Mouse (Mus musculus): ENCODE data around the gene Pknox2.

- TF ChIP-seq CTCF (IDR thresholded peaks at IDR 0.05; ENCODE audit: low read depth) (no peak), EP300 (IDR thresholded peaks at IDR 0.05; ENCODE audit: low read depth) (no peak)
Measured at GRCm38 (mm10) chr9:36941565-36941964, 205.6 kb downstream of the Pknox2 start.
